Mouse (Mus musculus): ENCODE results near the gene Psmg1. TPM values are rescaled to one million over a fixed set of nuclear protein-coding genes. Genes with fewer than 3 reads are reported as not detected.
A peak's percentile ranks its signal among the peaks of the same experiment; 100 is the strongest.

The Psmg1 gene
- polyA plus RNA-seq, 1 experiment from 2014 or later = 32.2 TPM

DNA sequence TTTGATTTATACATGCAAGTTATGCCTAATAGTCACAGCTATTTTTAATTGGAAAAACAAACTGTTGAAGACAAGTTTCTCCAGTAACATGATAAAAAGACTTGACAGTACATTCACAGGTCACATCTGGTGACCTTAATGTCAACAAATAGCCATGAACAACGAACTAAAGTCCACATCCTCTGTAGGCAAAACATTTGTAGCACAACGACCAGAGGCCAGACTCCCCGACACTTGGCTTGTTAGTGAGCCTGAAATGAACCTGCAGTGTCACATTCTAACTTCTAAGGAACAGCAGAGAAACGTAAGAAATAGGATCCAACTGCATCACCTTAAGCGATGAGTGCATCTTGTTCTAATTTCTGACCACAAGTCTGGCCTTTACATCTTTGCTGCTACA, 1.8 kb upstream of the Psmg1 start:
- H3K4me3 ChIP-seq (ENCODE audit: low read depth, low read length) = no peak overlapping the region
- no peak overlapping the region for H3K4me2 ChIP-seq (replicated peaks; ENCODE audit: low read depth)
- ATAC-seq = no peak
- no peak overlapping the region for H3K9ac ChIP-seq (ENCODE audit: low read depth, low read length)
- TF ChIP-seq CTCF (IDR thresholded peaks at IDR 0.05; ENCODE audit: low read depth) = no peak
- no peak overlapping the region for H3K27ac ChIP-seq (ENCODE audit: low read depth, low read length)
- WGBS = 52% methylated on average over 5 of the region's 5 CpGs
- no peaks in the 10 kb centered on the region for H3K9me3 ChIP-seq (ENCODE audit: control insufficient read depth)
- H3K27me3 ChIP-seq (replicated peaks; ENCODE audit: control insufficient read depth, insufficient read depth, low read length) = no peaks in the 10 kb centered on the region
- no peaks in the 10 kb centered on the region for H3K4me1 ChIP-seq (replicated peaks; ENCODE audit: control insufficient read depth, insufficient read depth, low read length)
- peaks cover 10% of the 10 kb centered on the region for H3K36me3 ChIP-seq (ENCODE audit: control insufficient read depth, insufficient read depth)

DNA sequence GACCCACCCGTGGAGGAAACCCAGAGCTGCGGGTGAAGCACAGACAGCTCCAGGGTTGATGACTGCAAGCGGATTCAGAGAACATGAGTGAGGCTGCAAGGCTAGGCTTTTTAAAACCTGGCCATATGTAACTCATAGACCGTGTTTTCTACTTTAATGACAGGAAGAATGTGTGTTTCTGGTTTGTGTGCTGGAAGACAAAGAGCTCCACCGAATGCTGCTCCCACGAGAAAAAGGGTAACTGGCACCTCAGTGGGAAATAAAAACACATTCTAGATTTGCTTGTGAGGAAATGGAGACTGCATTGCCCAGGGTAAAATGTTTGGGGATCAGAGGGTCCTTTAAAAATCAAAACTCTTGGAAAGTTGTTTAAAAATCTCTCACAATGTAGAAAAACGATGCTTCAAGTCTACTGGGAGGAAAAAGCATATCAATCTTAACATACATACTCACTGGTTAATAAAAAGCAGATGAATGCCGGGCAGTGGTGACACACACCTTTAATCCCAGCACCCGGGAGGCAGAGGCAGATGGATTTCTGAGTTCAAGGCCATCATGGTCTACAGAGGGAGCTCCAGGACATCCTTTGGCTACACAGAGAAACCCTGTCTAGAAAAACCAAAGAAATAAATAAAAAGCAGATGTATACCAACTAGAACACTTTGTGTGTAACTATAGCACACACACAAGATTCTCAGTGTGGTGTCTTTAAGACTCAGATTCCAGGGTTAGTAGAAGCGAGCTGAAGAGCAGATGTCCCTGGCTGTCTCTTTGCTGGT, 551 bp upstream of the Psmg1 start:
- Histone ChIP-seq H3K4me3 (ENCODE audit: low read depth, low read length) (peak overlapping the region; percentile 57), H3K27me3 (replicated peaks; ENCODE audit: control insufficient read depth, insufficient read depth, low read length) (no peaks in the 10 kb centered on the region), H3K9ac (ENCODE audit: low read depth, low read length) (peak overlapping the region; percentile 52), H3K4me1 (replicated peaks; ENCODE audit: control insufficient read depth, insufficient read depth, low read length) (no peaks in the 10 kb centered on the region), H3K36me3 (ENCODE audit: control insufficient read depth, insufficient read depth) (peaks cover 10% of the 10 kb centered on the region), H3K27ac (ENCODE audit: low read depth, low read length) (0 out of 2 replicates have a peak overlapping the region, but pooled peaks have one; percentile 15), H3K4me2 (replicated peaks; ENCODE audit: low read depth) (peak overlapping the region; percentile 79), H3K9me3 (ENCODE audit: control insufficient read depth) (no peaks in the 10 kb centered on the region)
- TF ChIP-seq CTCF (IDR thresholded peaks at IDR 0.05; ENCODE audit: low read depth) = 0 out of 2 replicates have a peak, but pooled peaks have one; percentile 18
- WGBS = 6% methylated on average over 10 of the region's 10 CpGs
- ATAC-seq = no peak

DNA sequence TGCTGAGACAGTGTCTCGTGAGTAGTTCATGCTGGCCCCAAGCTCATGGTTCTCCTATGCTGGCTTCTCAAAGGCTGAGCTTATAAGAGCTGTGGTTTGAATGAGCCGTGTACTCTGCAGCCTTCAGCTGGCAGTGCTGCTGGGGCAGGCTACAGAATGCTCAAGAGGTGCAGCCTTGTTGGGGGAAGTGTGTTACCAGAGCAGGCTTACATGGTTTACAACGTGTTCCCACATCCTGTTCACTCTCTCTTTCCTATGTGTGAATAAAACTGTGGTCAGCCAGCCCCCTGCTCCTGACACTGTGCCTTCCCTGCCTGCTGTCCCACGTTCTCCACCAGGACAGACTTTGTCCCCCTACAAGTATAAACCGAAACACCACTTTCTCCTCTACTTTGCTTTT, 5.8 kb downstream of the Psmg1 start:
- H3K9ac ChIP-seq (ENCODE audit: low read depth, low read length) = no peak overlapping the region
- H3K27ac ChIP-seq (ENCODE audit: low read depth, low read length) = no peak overlapping the region
- 82% methylated on average over 5 of the region's 5 CpGs for WGBS
- ATAC-seq = no peak
- H3K36me3 ChIP-seq (ENCODE audit: control insufficient read depth, insufficient read depth) = peaks cover 38% of the 10 kb centered on the region
- H3K4me2 ChIP-seq (replicated peaks; ENCODE audit: low read depth) = no peak overlapping the region
- no peak overlapping the region for H3K4me3 ChIP-seq (ENCODE audit: low read depth, low read length)
- TF ChIP-seq CTCF (IDR thresholded peaks at IDR 0.05; ENCODE audit: low read depth) = no peak
- H3K9me3 ChIP-seq (ENCODE audit: control insufficient read depth) = no peaks in the 10 kb centered on the region
- no peaks in the 10 kb centered on the region for H3K4me1 ChIP-seq (replicated peaks; ENCODE audit: control insufficient read depth, insufficient read depth, low read length)
- no peaks in the 10 kb centered on the region for H3K27me3 ChIP-seq (replicated peaks; ENCODE audit: control insufficient read depth, insufficient read depth, low read length)

DNA sequence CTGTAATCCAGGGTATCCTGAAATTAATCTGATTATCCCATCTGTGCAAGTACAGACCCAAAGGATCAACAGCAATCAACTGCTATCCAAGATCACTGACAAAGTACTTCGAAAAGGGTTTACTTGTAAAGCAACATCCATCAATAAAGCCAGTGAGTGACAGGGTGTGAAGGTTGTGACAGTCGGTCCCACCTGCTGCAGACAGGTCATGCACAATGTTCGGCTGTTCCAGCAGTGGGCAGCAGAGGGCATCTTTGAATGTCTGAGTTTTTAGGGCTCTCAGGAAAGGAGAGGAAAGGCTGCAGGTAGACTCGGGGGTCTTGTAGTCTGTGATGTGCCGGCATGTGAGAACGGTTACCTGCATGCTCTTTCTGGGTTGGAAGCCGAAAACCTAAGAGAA, 7.2 kb downstream of the Psmg1 start:
- no peaks in the 10 kb centered on the region for H3K27me3 ChIP-seq (replicated peaks; ENCODE audit: control insufficient read depth, insufficient read depth, low read length)
- H3K4me3 ChIP-seq (ENCODE audit: low read depth, low read length) = no peak overlapping the region
- H3K9me3 ChIP-seq (ENCODE audit: control insufficient read depth) = no peaks in the 10 kb centered on the region
- WGBS = 72% methylated on average over 7 of the region's 7 CpGs
- no peaks in the 10 kb centered on the region for H3K4me1 ChIP-seq (replicated peaks; ENCODE audit: control insufficient read depth, insufficient read depth, low read length)
- ATAC-seq = no peak
- H3K4me2 ChIP-seq (replicated peaks; ENCODE audit: low read depth) = no peak overlapping the region
- peaks cover 38% of the 10 kb centered on the region for H3K36me3 ChIP-seq (ENCODE audit: control insufficient read depth, insufficient read depth)
- no peak overlapping the region for H3K27ac ChIP-seq (ENCODE audit: low read depth, low read length)
- H3K9ac ChIP-seq (ENCODE audit: low read depth, low read length) = no peak overlapping the region
- peak; percentile 69 for TF ChIP-seq CTCF (IDR thresholded peaks at IDR 0.05; ENCODE audit: low read depth)

DNA sequence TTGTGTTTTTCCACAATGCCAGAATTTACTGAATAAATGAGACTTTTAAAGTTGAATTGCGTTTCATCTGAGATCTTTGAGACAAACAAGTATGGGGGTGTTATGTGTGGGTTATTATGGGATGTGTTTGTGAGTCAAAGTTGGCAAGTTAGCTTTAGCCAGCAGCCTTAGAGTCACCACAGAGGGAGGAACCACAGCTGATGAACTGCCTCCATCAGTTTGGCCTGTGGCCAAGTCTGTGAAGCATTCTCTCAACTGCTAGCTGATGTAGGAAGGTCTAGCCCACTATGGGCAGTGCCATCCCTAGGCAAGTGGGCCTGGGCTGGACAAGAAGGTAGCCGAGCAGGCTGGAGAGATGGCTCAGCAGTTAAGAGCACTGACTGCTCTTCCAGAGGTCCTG, 19.9 kb downstream of the Psmg1 start:
- no peak overlapping the region for H3K4me3 ChIP-seq (ENCODE audit: low read depth, low read length)
- 79% methylated on average over 2 of the region's 2 CpGs for WGBS
- no peak overlapping the region for H3K4me2 ChIP-seq (replicated peaks; ENCODE audit: low read depth)
- H3K9ac ChIP-seq (ENCODE audit: low read depth, low read length) = no peak overlapping the region
- no peaks in the 10 kb centered on the region for H3K36me3 ChIP-seq (ENCODE audit: control insufficient read depth, insufficient read depth)
- no peak overlapping the region for H3K27ac ChIP-seq (ENCODE audit: low read depth, low read length)
- no peaks in the 10 kb centered on the region for H3K27me3 ChIP-seq (replicated peaks; ENCODE audit: control insufficient read depth, insufficient read depth, low read length)
- no peaks in the 10 kb centered on the region for H3K9me3 ChIP-seq (ENCODE audit: control insufficient read depth)
- TF ChIP-seq CTCF (IDR thresholded peaks at IDR 0.05; ENCODE audit: low read depth) = no peak
- ATAC-seq = no peak
- H3K4me1 ChIP-seq (replicated peaks; ENCODE audit: control insufficient read depth, insufficient read depth, low read length) = no peaks in the 10 kb centered on the region

DNA sequence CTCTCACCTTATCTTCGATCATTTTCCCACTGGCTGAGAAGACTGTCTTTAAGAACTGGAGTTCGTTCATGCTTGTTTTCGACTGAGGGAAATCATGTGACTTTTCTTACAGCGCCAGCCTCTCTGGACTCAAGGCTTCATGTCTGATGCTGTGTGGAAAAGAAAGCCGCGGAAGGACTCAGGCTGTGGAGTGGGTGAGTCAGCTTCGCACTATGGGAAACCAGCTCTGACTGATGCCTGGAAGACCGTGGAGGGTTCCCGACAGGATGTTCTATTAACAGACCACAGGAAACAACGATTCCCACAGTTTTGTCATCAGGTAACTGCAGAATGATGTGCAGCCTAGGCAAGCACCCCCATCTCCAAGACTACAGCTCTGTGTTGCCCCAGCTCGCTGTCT, 23.3 kb downstream of the Psmg1 start:
- Histone ChIP-seq H3K9me3 (ENCODE audit: control insufficient read depth) (no peaks in the 10 kb centered on the region), H3K27me3 (replicated peaks; ENCODE audit: control insufficient read depth, insufficient read depth, low read length) (no peaks in the 10 kb centered on the region), H3K4me1 (replicated peaks; ENCODE audit: control insufficient read depth, insufficient read depth, low read length) (no peaks in the 10 kb centered on the region), H3K27ac (ENCODE audit: low read depth, low read length) (no peak overlapping the region), H3K36me3 (ENCODE audit: control insufficient read depth, insufficient read depth) (no peaks in the 10 kb centered on the region), H3K4me2 (replicated peaks; ENCODE audit: low read depth) (no peak overlapping the region), H3K9ac (ENCODE audit: low read depth, low read length) (no peak overlapping the region), H3K4me3 (ENCODE audit: low read depth, low read length) (no peak overlapping the region)
- 73% methylated on average over 11 of the region's 11 CpGs for WGBS
- ATAC-seq = no peak
- TF ChIP-seq CTCF (IDR thresholded peaks at IDR 0.05; ENCODE audit: low read depth) = no peak
